ENCODE assay signal across 8 mouse cellular contexts in genomic region chr4:34615303-34615702, GRCm38 (mm10). TPM values are rescaled to one million over a fixed set of nuclear protein-coding genes. Genes with fewer than 3 reads are reported as not detected.
DNase-seq lines count a peak whose midpoint lies in the region; ATAC-seq and TF ChIP-seq lines count a peak whose summit lies in the region.

No protein-coding gene starts in this region.

- H3K4me2 ChIP-seq in forebrain, embryonic 13.5 days, result peak overlapping the region; percentile 94
- peak overlapping the region; percentile 79 for H3K4me2 ChIP-seq in intestine, postnatal 0 days (replicated peaks; ENCODE audit: low read depth)
- H3K4me2 ChIP-seq in liver, embryonic 13.5 days, result peak overlapping the region; percentile 80
- H3K4me2 ChIP-seq in neural tube, embryonic 13.5 days, result peak overlapping the region; percentile 81

- peaks cover 26% of the 10 kb centered on the region for H3K4me1 ChIP-seq in forebrain, embryonic 13.5 days
- H3K4me1 ChIP-seq in intestine, postnatal 0 days (replicated peaks; ENCODE audit: control insufficient read depth, insufficient read depth, low read length), result peaks cover 7% of the 10 kb centered on the region
- peaks cover 37% of the 10 kb centered on the region for H3K4me1 ChIP-seq in liver, embryonic 13.5 days (replicated peaks)
- H3K4me1 ChIP-seq in neural tube, embryonic 13.5 days (replicated peaks), result peaks cover 26% of the 10 kb centered on the region

- intact Hi-C loops in left cerebral cortex, postnatal 10 days (cut with DNase I), result no loop called here

- ATAC-seq in forebrain, embryonic 13.5 days, result peak; percentile 25
- no peak for ATAC-seq in intestine, postnatal 0 days
- ATAC-seq in liver, embryonic 13.5 days (ENCODE audit: low read depth), result no peak
- ATAC-seq in neural tube, embryonic 13.5 days (ENCODE audit: low read depth), result peak; percentile 30; the same call in 1 of the 2 replicates

- H3K9ac ChIP-seq in forebrain, embryonic 13.5 days, result peak overlapping the region; percentile 89
- peak overlapping the region; percentile 64 for H3K9ac ChIP-seq in intestine, postnatal 0 days (ENCODE audit: low read depth, low read length)
- peak overlapping the region; percentile 88 for H3K9ac ChIP-seq in liver, embryonic 13.5 days
- peak overlapping the region; percentile 86 for H3K9ac ChIP-seq in neural tube, embryonic 13.5 days

- no peaks in the 10 kb centered on the region for H3K36me3 ChIP-seq in forebrain, embryonic 13.5 days (ENCODE audit: poor library complexity, severe bottlenecking)
- H3K36me3 ChIP-seq in intestine, postnatal 0 days (ENCODE audit: control insufficient read depth, insufficient read depth), result no peaks in the 10 kb centered on the region
- H3K36me3 ChIP-seq in liver, embryonic 13.5 days, result no peaks in the 10 kb centered on the region
- H3K36me3 ChIP-seq in neural tube, embryonic 13.5 days, result no peaks in the 10 kb centered on the region

- 3% methylated on average over 13 of the region's 13 CpGs for WGBS in forebrain, embryonic 13.5 days
- WGBS in intestine, postnatal 0 days, result under 1% methylated on average over 13 of the region's 13 CpGs
- under 1% methylated on average over 13 of the region's 13 CpGs for WGBS in liver, embryonic 13.5 days (ENCODE audit: insufficient replicate concordance)
- WGBS in neural tube, embryonic 13.5 days, result 4% methylated on average over 13 of the region's 13 CpGs

- no peaks in the 10 kb centered on the region for H3K9me3 ChIP-seq in forebrain, embryonic 13.5 days (replicated peaks)
- no peaks in the 10 kb centered on the region for H3K9me3 ChIP-seq in intestine, postnatal 0 days (ENCODE audit: control insufficient read depth)
- H3K9me3 ChIP-seq in liver, embryonic 13.5 days (replicated peaks), result no peaks in the 10 kb centered on the region
- no peaks in the 10 kb centered on the region for H3K9me3 ChIP-seq in neural tube, embryonic 13.5 days

- peak; percentile 22 for DNase-seq in left cerebral cortex, adult 11 months (ENCODE audit: low spot score)
- no peak for DNase-seq in left cerebral cortex, postnatal 10 days (ENCODE audit: extremely low spot score in 1 of 2, low spot score in 2 of 2)
- peak; percentile 36 for DNase-seq in adipocyte (ENCODE audit: low spot score)
- DNase-seq in liver, embryonic 13.5 days, result peak; percentile 7
- no peak for DNase-seq in testis, postnatal 10 days (ENCODE audit: low spot score)

- peak overlapping the region; percentile 84 for H3K4me3 ChIP-seq in forebrain, embryonic 13.5 days
- peak overlapping the region; percentile 72 for H3K4me3 ChIP-seq in intestine, postnatal 0 days (ENCODE audit: low read depth, low read length)
- peak overlapping the region; percentile 77 for H3K4me3 ChIP-seq in liver, embryonic 13.5 days (replicated peaks)
- H3K4me3 ChIP-seq in neural tube, embryonic 13.5 days, result peak overlapping the region; percentile 81

- H3K27ac ChIP-seq in forebrain, embryonic 13.5 days, result peak overlapping the region; percentile 82; the same call in 1 of the 2 replicates
- H3K27ac ChIP-seq in intestine, postnatal 0 days (ENCODE audit: low read depth, low read length), result peak overlapping the region; percentile 58
- H3K27ac ChIP-seq in liver, embryonic 13.5 days, result peak overlapping the region; percentile 54
- H3K27ac ChIP-seq in neural tube, embryonic 13.5 days (replicated peaks), result peak overlapping the region; percentile 88

- TF ChIP-seq CTCF in intestine, postnatal 0 days (IDR thresholded peaks at IDR 0.05; ENCODE audit: low read depth), result no peak

- H3K27me3 ChIP-seq in forebrain, embryonic 13.5 days, result no peaks in the 10 kb centered on the region
- no peaks in the 10 kb centered on the region for H3K27me3 ChIP-seq in intestine, postnatal 0 days (replicated peaks; ENCODE audit: control insufficient read depth, insufficient read depth, low read length)
- no peaks in the 10 kb centered on the region for H3K27me3 ChIP-seq in liver, embryonic 13.5 days
- H3K27me3 ChIP-seq in neural tube, embryonic 13.5 days, result no peaks in the 10 kb centered on the region

RNA-seq across cellular contexts. Expression of gene Rars2, which starts 0.5 kb away (rescaled TPM):
- 10 to 100 TPM; 26.9 to 31.4 TPM for total RNA-seq in left cerebral cortex, postnatal 10 days (2021)
- polyA plus RNA-seq in forebrain, embryonic 13.5 days (2015; fragmentation: Nextera tagmentation; extraction: Ambion mirVana), result 68.7 TPM in 2 replicates
- polyA plus RNA-seq in intestine, postnatal 0 days (2015; fragmentation: Nextera tagmentation; extraction: Ambion mirVana), result 27.4 and 31.1 TPM in 2 replicates
- polyA plus RNA-seq in liver, embryonic 13.5 days (2015; fragmentation: Nextera tagmentation; extraction: Ambion mirVana), result 41.0 and 48.9 TPM in 2 replicates
- 61.4 and 64.3 TPM in 2 replicates for polyA plus RNA-seq in neural tube, embryonic 13.5 days (2015; fragmentation: Nextera tagmentation; extraction: Ambion mirVana)

RNA-seq across cellular contexts. Expression of gene Orc3, which starts 0.6 kb away (rescaled TPM):
- total RNA-seq in left cerebral cortex, postnatal 10 days (2021), result 10 to 100 TPM; 43.1 to 43.7 TPM
- polyA plus RNA-seq in forebrain, embryonic 13.5 days (2015; fragmentation: Nextera tagmentation; extraction: Ambion mirVana), result 91.7 and 97.2 TPM in 2 replicates
- 28.3 and 30.5 TPM in 2 replicates for polyA plus RNA-seq in intestine, postnatal 0 days (2015; fragmentation: Nextera tagmentation; extraction: Ambion mirVana)
- polyA plus RNA-seq in liver, embryonic 13.5 days (2015; fragmentation: Nextera tagmentation; extraction: Ambion mirVana), result 55.8 and 70.1 TPM in 2 replicates
- 85.6 and 94.2 TPM in 2 replicates for polyA plus RNA-seq in neural tube, embryonic 13.5 days (2015; fragmentation: Nextera tagmentation; extraction: Ambion mirVana)

Comparison
In these comparisons a context has a peak if more than half of its experiments do, and no peak if none do; other contexts are left out.
1. DNase-seq: peak in left cerebral cortex, adult 11 months (single experiment), adipocyte (single experiment) and liver, embryonic 13.5 days (single experiment); none in left cerebral cortex, postnatal 10 days (0 of 2) and testis, postnatal 10 days (single experiment).
2. ATAC-seq: peak in forebrain, embryonic 13.5 days (single experiment) and neural tube, embryonic 13.5 days (single experiment); none in intestine, postnatal 0 days (single experiment) and liver, embryonic 13.5 days (single experiment).
3. Peak in every context shown above with its lines, with median percentiles within 50 percentile points of each other: H3K27ac ChIP-seq, H3K4me2 ChIP-seq, H3K4me3 ChIP-seq and H3K9ac ChIP-seq.